Mouse (Mus musculus) hindbrain, embryonic 12.5 days (tissue): Measurements from ENCODE around the gene Trhr2. TPM values are rescaled to one million over a fixed set of nuclear protein-coding genes. Genes with fewer than 3 reads are reported as not detected.
A peak's percentile ranks its signal among the peaks of the same experiment; 100 is the strongest.

Experiments used
- ATAC-seq: fragments of 200-750 bp; cut with Nextera tagmentation; 2 replicates; pipeline ENCODE4 v1.8.0; 2017; ENCODE audit warnings: moderate TSS enrichment; ENCODE audit not compliant: low FRiP score
- H3K27ac ChIP-seq: fragments of 300-500 bp; sonication (generic); 2 replicates; pipeline ENCODE4 v1.5.1; 2016; ENCODE audit warnings: mild to moderate bottlenecking
- H3K27me3 ChIP-seq: fragments of 300-500 bp; sonication (generic); 2 replicates; pipeline ENCODE4 v1.6.1; 2016; ENCODE audit warnings: mild to moderate bottlenecking
- H3K36me3 ChIP-seq: fragments of 300-500 bp; sonication (generic); 2 replicates; pipeline ENCODE4 v1.6.1; 2016; ENCODE audit warnings: mild to moderate bottlenecking
- H3K4me1 ChIP-seq: fragments of 300-500 bp; sonication (generic); 2 replicates; pipeline ENCODE4 v1.6.1; 2016
- H3K4me2 ChIP-seq: fragments of 300-500 bp; sonication (generic); replicated peaks from 2 replicates; pipeline ENCODE4 v1.6.1; 2016; ENCODE audit warnings: mild to moderate bottlenecking
- H3K4me3 ChIP-seq: fragments of 300-500 bp; sonication (generic); 2 replicates; pipeline ENCODE4 v1.5.1; 2016; ENCODE audit warnings: mild to moderate bottlenecking
- H3K9ac ChIP-seq: fragments of 300-500 bp; sonication (generic); 2 replicates; pipeline ENCODE4 v1.6.1; 2016; ENCODE audit warnings: mild to moderate bottlenecking, moderate library complexity
- H3K9me3 ChIP-seq: fragments of 300-500 bp; sonication (generic); replicated peaks from 2 replicates; pipeline ENCODE4 v1.6.1; 2016; ENCODE audit warnings: mild to moderate bottlenecking
- WGBS: fragments of 180-500 bp; shearing (Covaris S2); methylation state at CpG from one replicate; pipeline ENCODE4 v1.1.7; 2016; 5-methylcytosine and 5-hydroxymethylcytosine counted together
- polyA plus RNA-seq: library from polyadenylated mRNA; unstranded; fragments of >200 nt; fragmentation: Nextera tagmentation; extraction: Ambion mirVana; gene quantifications from 2 replicates; pipeline ENCODE4 v1.2.1, GENCODE M21; 2016

The Trhr2 gene
- polyA plus RNA-seq, 1 experiment from 2014 or later: not detected

- Histone ChIP-seq H3K36me3 (no peaks in the 10 kb centered on the region; the same call in 1 of the 2 replicates), H3K27ac (no peak overlapping the region), H3K4me2 (peak overlapping the region; percentile 96), H3K27me3 (peaks cover 76% of the 10 kb centered on the region), H3K9me3 (no peaks in the 10 kb centered on the region), H3K9ac (peak overlapping the region; percentile 68), H3K4me1 (peaks cover 15% of the 10 kb centered on the region), H3K4me3 (peak overlapping the region; percentile 56)
- peak; percentile 54 for ATAC-seq
- WGBS: 2% methylated on average over 64 of the region's 81 CpGs
These were observed 24.2 kb downstream of the Trhr2 start for GRCm38 (mm10) chr8:122336251-122336910.

GRCm38 (mm10) chr8:122335638-122336250 is 24.8 kb downstream of the Trhr2 start:
- H3K4me2 ChIP-seq: peak overlapping the region; percentile 96
- peaks cover 70% of the 10 kb centered on the region for H3K27me3 ChIP-seq
- peak overlapping the region; percentile 56 for H3K4me3 ChIP-seq
- WGBS: 8% methylated on average over 55 of the region's 57 CpGs
- ATAC-seq: peak; percentile 53
- 0 out of 2 replicates have a peak overlapping the region, but pooled peaks have one; percentile 30 for H3K27ac ChIP-seq
- peak overlapping the region; percentile 68 for H3K9ac ChIP-seq
- H3K4me1 ChIP-seq: peaks cover 15% of the 10 kb centered on the region
- H3K36me3 ChIP-seq: no peaks in the 10 kb centered on the region; the same call in 1 of the 2 replicates
- no peaks in the 10 kb centered on the region for H3K9me3 ChIP-seq

- Histone ChIP-seq H3K27me3 (peaks cover 67% of the 10 kb centered on the region), H3K27ac (0 out of 2 replicates have a peak overlapping the region, but pooled peaks have one; percentile 30), H3K4me2 (peak overlapping the region; percentile 96; the same call in 1 of the 2 replicates), H3K36me3 (no peaks in the 10 kb centered on the region; the same call in 1 of the 2 replicates), H3K4me1 (peaks cover 22% of the 10 kb centered on the region), H3K4me3 (peak overlapping the region; percentile 56; the same call in 1 of the 2 replicates), H3K9ac (peak overlapping the region; percentile 68; the same call in 1 of the 2 replicates), H3K9me3 (no peaks in the 10 kb centered on the region)
- ATAC-seq: no peak
- WGBS: 83% methylated on average over 13 of the region's 13 CpGs
These were observed 25.6 kb downstream of the Trhr2 start for GRCm38 (mm10) chr8:122334791-122335490.

- ATAC-seq: no peak
- H3K4me3 ChIP-seq: no peak overlapping the region
- no peaks in the 10 kb centered on the region for H3K9me3 ChIP-seq
- 79% methylated on average over 7 of the region's 7 CpGs for WGBS
- no peak overlapping the region for H3K4me2 ChIP-seq
- peaks cover 35% of the 10 kb centered on the region for H3K4me1 ChIP-seq
- H3K36me3 ChIP-seq: no peaks in the 10 kb centered on the region; the same call in 1 of the 2 replicates
- no peak overlapping the region for H3K27ac ChIP-seq
- H3K9ac ChIP-seq: no peak overlapping the region
- peaks cover 53% of the 10 kb centered on the region for H3K27me3 ChIP-seq
These were observed 27.0 kb downstream of the Trhr2 start for GRCm38 (mm10) chr8:122333531-122333930.

GRCm38 (mm10) chr8:122332753-122333506 is 27.6 kb downstream of the Trhr2 start:
- H3K27me3 ChIP-seq: peaks cover 47% of the 10 kb centered on the region
- H3K9ac ChIP-seq: no peak overlapping the region
- no peaks in the 10 kb centered on the region; the same call in 1 of the 2 replicates for H3K36me3 ChIP-seq
- H3K4me2 ChIP-seq: no peak overlapping the region
- H3K4me3 ChIP-seq: no peak overlapping the region
- H3K9me3 ChIP-seq: no peaks in the 10 kb centered on the region
- no peak for ATAC-seq
- 71% methylated on average over 6 of the region's 6 CpGs for WGBS
- H3K27ac ChIP-seq: no peak overlapping the region
- H3K4me1 ChIP-seq: peaks cover 39% of the 10 kb centered on the region

- H3K27ac ChIP-seq: no peak overlapping the region
- H3K36me3 ChIP-seq: no peaks in the 10 kb centered on the region; the same call in 1 of the 2 replicates
- no peak for ATAC-seq
- peaks cover 29% of the 10 kb centered on the region for H3K27me3 ChIP-seq
- no peak overlapping the region for H3K9ac ChIP-seq
- peaks cover 37% of the 10 kb centered on the region for H3K4me1 ChIP-seq
- H3K4me2 ChIP-seq: no peak overlapping the region
- no peaks in the 10 kb centered on the region for H3K9me3 ChIP-seq
- no peak overlapping the region for H3K4me3 ChIP-seq
- 69% methylated on average over 3 of the region's 3 CpGs for WGBS
These were observed 29.4 kb downstream of the Trhr2 start for GRCm38 (mm10) chr8:122331134-122331523.

GRCm38 (mm10) chr8:122330446-122331133 is 30.0 kb downstream of the Trhr2 start:
- Histone ChIP-seq H3K27me3 (peaks cover 27% of the 10 kb centered on the region), H3K27ac (no peak overlapping the region)

GRCm38 (mm10) chr8:122329553-122330239 is 30.9 kb downstream of the Trhr2 start:
- peak; percentile 21 for ATAC-seq
- H3K27ac ChIP-seq: peak overlapping the region; percentile 52
- H3K36me3 ChIP-seq: no peaks in the 10 kb centered on the region
- H3K4me1 ChIP-seq: peaks cover 38% of the 10 kb centered on the region
- no peak overlapping the region for H3K4me3 ChIP-seq
- no peaks in the 10 kb centered on the region for H3K9me3 ChIP-seq
- no peak overlapping the region for H3K9ac ChIP-seq
- 61% methylated on average over 22 of the region's 22 CpGs for WGBS
- peaks cover 18% of the 10 kb centered on the region for H3K27me3 ChIP-seq
- no peak overlapping the region for H3K4me2 ChIP-seq

More at GRCm38 (mm10) chr8:122330446-122331133, 30.0 kb downstream of the Trhr2 start:
- Histone ChIP-seq H3K9ac (no peak overlapping the region), H3K4me2 (no peak overlapping the region), H3K4me3 (no peak overlapping the region), H3K4me1 (peaks cover 37% of the 10 kb centered on the region), H3K36me3 (no peaks in the 10 kb centered on the region; the same call in 1 of the 2 replicates), H3K9me3 (no peaks in the 10 kb centered on the region)
- 77% methylated on average over 12 of the region's 12 CpGs for WGBS
- ATAC-seq: no peak

- 0 out of 2 replicates have a peak overlapping the region, but pooled peaks have one; percentile 52 for H3K27ac ChIP-seq
- H3K4me1 ChIP-seq: peaks cover 44% of the 10 kb centered on the region
- no peaks in the 10 kb centered on the region for H3K36me3 ChIP-seq
- H3K4me3 ChIP-seq: no peak overlapping the region
- no peak for ATAC-seq
- peaks cover 12% of the 10 kb centered on the region for H3K27me3 ChIP-seq
- 78% methylated on average over 8 of the region's 8 CpGs for WGBS
- H3K4me2 ChIP-seq: no peak overlapping the region
- H3K9ac ChIP-seq: no peak overlapping the region; the same call in 1 of the 2 replicates
- H3K9me3 ChIP-seq: no peaks in the 10 kb centered on the region
These were observed 31.5 kb downstream of the Trhr2 start for GRCm38 (mm10) chr8:122329072-122329471.

- no peak overlapping the region for H3K4me3 ChIP-seq
- ATAC-seq: no peak
- H3K9ac ChIP-seq: 0 out of 2 replicates have a peak overlapping the region, but pooled peaks have one; percentile 15
- H3K4me2 ChIP-seq: peak overlapping the region; percentile 15
- no peaks in the 10 kb centered on the region for H3K9me3 ChIP-seq
- peaks cover 57% of the 10 kb centered on the region for H3K4me1 ChIP-seq
- 0 out of 2 replicates have a peak, but pooled peaks cover 4% of the 10 kb centered on the region for H3K27me3 ChIP-seq
- H3K36me3 ChIP-seq: no peaks in the 10 kb centered on the region
- WGBS: 27% methylated on average over 14 of the region's 14 CpGs
- no peak overlapping the region for H3K27ac ChIP-seq
These were observed 34.4 kb downstream of the Trhr2 start for GRCm38 (mm10) chr8:122326114-122326542.
